Mouse (Mus musculus) heart, embryonic 13.5 days (tissue): ENCODE measurements around the gene E2f2. TPM values are rescaled to one million over a fixed set of nuclear protein-coding genes. Genes with fewer than 3 reads are reported as not detected.

Source experiments
- ATAC-seq: fragments of 200-750 bp; cut with Nextera tagmentation; 2 replicates; pipeline ENCODE4 v1.8.0; 2017; ENCODE audit warnings: moderate TSS enrichment; ENCODE audit not compliant: insufficient number of reproducible peaks, low FRiP score, low TSS enrichment; ENCODE audit errors: extremely low read depth
- H3K27ac ChIP-seq: fragments of 300-500 bp; sonication (generic); replicated peaks from 2 replicates; pipeline ENCODE4 v1.5.1; 2015; ENCODE audit warnings: moderate library complexity, mild to moderate bottlenecking, inconsistent platforms
- H3K27me3 ChIP-seq: fragments of 300-500 bp; sonication (generic); replicated peaks from 2 replicates; pipeline ENCODE4 v1.6.1; 2015; ENCODE audit warnings: mild to moderate bottlenecking, inconsistent platforms
- H3K36me3 ChIP-seq: fragments of 300-500 bp; sonication (generic); 2 replicates; pipeline ENCODE4 v1.6.1; 2015; ENCODE audit warnings: mild to moderate bottlenecking, inconsistent platforms
- H3K4me1 ChIP-seq: fragments of 300-500 bp; sonication (generic); 2 replicates; pipeline ENCODE4 v1.6.1; 2015; ENCODE audit warnings: inconsistent platforms
- H3K4me2 ChIP-seq: fragments of 300-500 bp; sonication (generic); 2 replicates; pipeline ENCODE4 v1.6.1; 2015; ENCODE audit warnings: inconsistent platforms, mild to moderate bottlenecking, moderate library complexity
- H3K4me3 ChIP-seq: fragments of 300-500 bp; sonication (generic); 2 replicates; pipeline ENCODE4 v1.5.1; 2015; ENCODE audit warnings: moderate library complexity, mild to moderate bottlenecking, inconsistent platforms
- H3K9ac ChIP-seq: fragments of 300-500 bp; sonication (generic); 2 replicates; pipeline ENCODE4 v1.6.1; 2015; ENCODE audit warnings: inconsistent platforms, mild to moderate bottlenecking, moderate library complexity
- H3K9me3 ChIP-seq: fragments of 300-500 bp; sonication (generic); 2 replicates; pipeline ENCODE4 v1.6.1; 2016; ENCODE audit warnings: inconsistent platforms
- WGBS: fragments of 180-500 bp; shearing (Covaris S2); methylation state at CpG from one replicate; pipeline ENCODE4 v1.1.7; 2015; ENCODE audit warnings: mixed read lengths; 5-methylcytosine and 5-hydroxymethylcytosine counted together
- polyA plus RNA-seq: library from polyadenylated mRNA; unstranded; fragments of >200 nt; fragmentation: Nextera tagmentation; extraction: Ambion mirVana; gene quantifications from 2 replicates; pipeline ENCODE4 v1.2.1, GENCODE M21; 2015

E2f2 gene
- polyA plus RNA-seq, 1 experiment from 2014 or later: 6.6 TPM

- WGBS: 82% methylated on average over 6 of the region's 6 CpGs
- peaks cover 54% of the 10 kb centered on the region for H3K36me3 ChIP-seq
- H3K9ac ChIP-seq: no peak overlapping the region
Observed at GRCm38 (mm10) chr4:136188973-136189737, 17.0 kb downstream of the E2f2 start.

GRCm38 (mm10) chr4:136189912-136190311 lies 17.7 kb downstream of the E2f2 start:
- Histone ChIP-seq H3K27me3 (no peaks in the 10 kb centered on the region), H3K9ac (0 out of 2 replicates have a peak overlapping the region, but pooled peaks have one; percentile 1), H3K9me3 (no peaks in the 10 kb centered on the region), H3K4me3 (no peak overlapping the region), H3K4me2 (peak overlapping the region; percentile 13; the same call in 1 of the 2 replicates), H3K36me3 (peaks cover 48% of the 10 kb centered on the region), H3K27ac (no peak overlapping the region), H3K4me1 (peaks cover 53% of the 10 kb centered on the region)
- 60% methylated on average over 8 of the region's 8 CpGs for WGBS
- ATAC-seq: peak; percentile 35; the same call in 1 of the 2 replicates

More at GRCm38 (mm10) chr4:136188973-136189737, 17.0 kb downstream of the E2f2 start:
- no peak overlapping the region for H3K4me3 ChIP-seq
- H3K9me3 ChIP-seq: no peaks in the 10 kb centered on the region
- no peak overlapping the region for H3K4me2 ChIP-seq
- ATAC-seq: no peak
- H3K4me1 ChIP-seq: peaks cover 45% of the 10 kb centered on the region
- no peak overlapping the region for H3K27ac ChIP-seq
- H3K27me3 ChIP-seq: no peaks in the 10 kb centered on the region

GRCm38 (mm10) chr4:136193571-136193970 lies 21.4 kb downstream of the E2f2 start:
- Histone ChIP-seq H3K4me1 (peaks cover 47% of the 10 kb centered on the region), H3K4me2 (no peak overlapping the region), H3K4me3 (no peak overlapping the region), H3K36me3 (peaks cover 26% of the 10 kb centered on the region), H3K27me3 (no peaks in the 10 kb centered on the region), H3K9me3 (no peaks in the 10 kb centered on the region), H3K9ac (no peak overlapping the region), H3K27ac (no peak overlapping the region)
- no peak for ATAC-seq
- 47% methylated on average over 3 of the region's 3 CpGs for WGBS

GRCm38 (mm10) chr4:136195029-136195428 lies 22.8 kb downstream of the E2f2 start:
- Histone ChIP-seq H3K9me3 (no peaks in the 10 kb centered on the region), H3K36me3 (peaks cover 21% of the 10 kb centered on the region), H3K4me1 (peaks cover 42% of the 10 kb centered on the region), H3K27ac (no peak overlapping the region), H3K27me3 (no peaks in the 10 kb centered on the region), H3K4me3 (no peak overlapping the region), H3K9ac (no peak overlapping the region), H3K4me2 (no peak overlapping the region)
- no peak for ATAC-seq
- 25% methylated on average over 7 of the region's 7 CpGs for WGBS

- H3K4me3 ChIP-seq: no peak overlapping the region
- peaks cover 21% of the 10 kb centered on the region for H3K36me3 ChIP-seq
- WGBS: 63% methylated on average over 9 of the region's 9 CpGs
- no peak overlapping the region for H3K4me2 ChIP-seq
- H3K27me3 ChIP-seq: peaks cover 1% of the 10 kb centered on the region
- no peak overlapping the region for H3K9ac ChIP-seq
- H3K27ac ChIP-seq: no peak overlapping the region
- peaks cover 40% of the 10 kb centered on the region for H3K4me1 ChIP-seq
- H3K9me3 ChIP-seq: no peaks in the 10 kb centered on the region
- ATAC-seq: no peak
Observed at GRCm38 (mm10) chr4:136195629-136196028, 23.4 kb downstream of the E2f2 start.

- H3K27ac ChIP-seq: no peak overlapping the region
- no peak overlapping the region for H3K9ac ChIP-seq
- no peaks in the 10 kb centered on the region for H3K9me3 ChIP-seq
- H3K4me2 ChIP-seq: no peak overlapping the region
- H3K4me1 ChIP-seq: peaks cover 34% of the 10 kb centered on the region
- H3K27me3 ChIP-seq: peaks cover 7% of the 10 kb centered on the region
- no peak for ATAC-seq
- 88% methylated on average over 10 of the region's 10 CpGs for WGBS
- no peak overlapping the region for H3K4me3 ChIP-seq
- H3K36me3 ChIP-seq: peaks cover 21% of the 10 kb centered on the region
Observed at GRCm38 (mm10) chr4:136196201-136196600, 24.0 kb downstream of the E2f2 start.

GRCm38 (mm10) chr4:136198846-136199245 lies 26.7 kb downstream of the E2f2 start:
- peaks cover 23% of the 10 kb centered on the region for H3K27me3 ChIP-seq
- H3K36me3 ChIP-seq: 0 out of 2 replicates have a peak, but pooled peaks cover 3% of the 10 kb centered on the region
- no peak overlapping the region for H3K4me2 ChIP-seq
- H3K9ac ChIP-seq: no peak overlapping the region
- no peak overlapping the region for H3K4me3 ChIP-seq
- WGBS: 74% methylated on average over 7 of the region's 7 CpGs
- peaks cover 19% of the 10 kb centered on the region for H3K4me1 ChIP-seq
- ATAC-seq: no peak
- no peaks in the 10 kb centered on the region for H3K9me3 ChIP-seq
- no peak overlapping the region for H3K27ac ChIP-seq

- WGBS: 26% methylated on average over 9 of the region's 9 CpGs
- Histone ChIP-seq H3K9ac (no peak overlapping the region), H3K4me2 (no peak overlapping the region)
Observed at GRCm38 (mm10) chr4:136199562-136200292, 27.5 kb downstream of the E2f2 start.

GRCm38 (mm10) chr4:136202509-136202908 lies 30.3 kb downstream of the E2f2 start:
- no peak for ATAC-seq
- Histone ChIP-seq H3K36me3 (no peaks in the 10 kb centered on the region), H3K27me3 (peaks cover 30% of the 10 kb centered on the region), H3K9me3 (no peaks in the 10 kb centered on the region), H3K4me2 (no peak overlapping the region), H3K9ac (no peak overlapping the region), H3K4me1 (peaks cover 17% of the 10 kb centered on the region), H3K27ac (no peak overlapping the region), H3K4me3 (no peak overlapping the region)
- WGBS: 9% methylated on average over 9 of the region's 9 CpGs

More at GRCm38 (mm10) chr4:136199562-136200292, 27.5 kb downstream of the E2f2 start:
- H3K36me3 ChIP-seq: 0 out of 2 replicates have a peak, but pooled peaks cover 3% of the 10 kb centered on the region
- H3K27ac ChIP-seq: no peak overlapping the region
- H3K4me1 ChIP-seq: peaks cover 10% of the 10 kb centered on the region
- no peak for ATAC-seq
- H3K27me3 ChIP-seq: peaks cover 30% of the 10 kb centered on the region
- H3K4me3 ChIP-seq: no peak overlapping the region
- H3K9me3 ChIP-seq: no peaks in the 10 kb centered on the region

GRCm38 (mm10) chr4:136204775-136205174 lies 32.6 kb downstream of the E2f2 start:
- Histone ChIP-seq H3K4me1 (peaks cover 26% of the 10 kb centered on the region), H3K4me3 (no peak overlapping the region), H3K27me3 (peaks cover 41% of the 10 kb centered on the region), H3K9me3 (no peaks in the 10 kb centered on the region), H3K9ac (no peak overlapping the region), H3K36me3 (no peaks in the 10 kb centered on the region), H3K27ac (no peak overlapping the region), H3K4me2 (no peak overlapping the region)
- 91% methylated on average over 2 of the region's 2 CpGs for WGBS
- no peak for ATAC-seq

- Histone ChIP-seq H3K9ac (peak within 1 kb of the TSS; percentile 88), H3K36me3 (no peaks in the 10 kb centered on the region), H3K4me2 (peak within 1 kb of the TSS; percentile 100), H3K4me1 (peaks cover 26% of the 10 kb centered on the region), H3K27me3 (peaks cover 34% of the 10 kb centered on the region), H3K27ac (peak within 1 kb of the TSS; percentile 59), H3K4me3 (peak within 1 kb of the TSS; percentile 78), H3K9me3 (no peaks in the 10 kb centered on the region)
- ATAC-seq: peak; percentile 93
- under 1% methylated on average over 53 of the region's 54 CpGs for WGBS
Observed at GRCm38 (mm10) chr4:136206033-136206893, 34.1 kb downstream of the E2f2 start, which contains the start of gene Asap3. Gene Asap3 (plus strand): TSS chr4:136206365.
